Mouse (Mus musculus): ENCODE measurements around the gene Lgr6. TPM values are rescaled to one million over a fixed set of nuclear protein-coding genes. Genes with fewer than 3 reads are reported as not detected.

The Lgr6 gene
- polyA plus RNA-seq, 1 experiment from 2014 or later: 0.82 TPM

DNA sequence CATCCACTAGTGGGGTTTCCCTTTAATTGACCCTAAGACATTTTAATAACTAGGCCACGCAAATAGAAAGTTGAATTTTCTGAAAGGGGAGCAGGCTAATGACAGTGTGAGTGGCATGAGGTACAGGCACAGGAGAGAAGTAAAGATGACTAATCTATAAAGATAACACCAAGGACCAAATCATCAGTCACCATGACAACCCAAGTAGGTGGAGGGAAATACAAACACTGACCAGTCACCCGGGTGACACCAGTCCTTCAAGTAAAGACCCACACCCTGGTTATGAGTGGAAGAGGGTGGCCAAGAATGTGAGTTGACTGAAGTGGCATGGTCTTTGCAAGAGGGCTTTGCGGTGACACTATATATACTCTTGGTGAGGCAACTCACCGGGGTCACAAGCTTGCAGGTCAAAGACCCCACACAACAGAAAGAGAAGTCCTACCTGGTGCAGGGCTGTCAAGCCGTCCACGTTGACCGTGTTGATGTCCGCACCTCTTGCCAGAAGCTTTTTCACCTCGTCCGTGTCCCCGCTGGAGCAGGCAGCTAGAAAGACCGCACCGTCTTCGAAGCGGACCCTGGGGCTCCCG is 149.9 kb downstream of the Lgr6 start:
- H3K27ac ChIP-seq (ENCODE audit: poor library complexity, severe bottlenecking): peak overlapping the region; percentile 92
- peaks cover 34% of the 10 kb centered on the region for H3K4me1 ChIP-seq (replicated peaks)
- H3K9ac ChIP-seq: peak overlapping the region; percentile 94
- 3% methylated on average over 16 of the region's 16 CpGs for WGBS
- peak; percentile 34 for ATAC-seq (ENCODE audit: insufficient number of reproducible peaks, low FRiP score)
- peaks cover 9% of the 10 kb centered on the region; the same call in 1 of the 2 replicates for H3K36me3 ChIP-seq
- H3K4me3 ChIP-seq: peak overlapping the region; percentile 96
- H3K27me3 ChIP-seq (replicated peaks): no peaks in the 10 kb centered on the region
- no peaks in the 10 kb centered on the region for H3K9me3 ChIP-seq (replicated peaks)
- H3K4me2 ChIP-seq: peak overlapping the region; percentile 82

- Histone ChIP-seq H3K4me2 (no peak overlapping the region), H3K27ac (ENCODE audit: poor library complexity, severe bottlenecking) (0 out of 2 replicates have a peak overlapping the region, but pooled peaks have one; percentile 7), H3K9ac (no peak overlapping the region), H3K9me3 (replicated peaks) (no peaks in the 10 kb centered on the region), H3K4me1 (replicated peaks) (peaks cover 30% of the 10 kb centered on the region), H3K27me3 (replicated peaks) (no peaks in the 10 kb centered on the region), H3K4me3 (no peak overlapping the region), H3K36me3 (peaks cover 17% of the 10 kb centered on the region)
- ATAC-seq (ENCODE audit: insufficient number of reproducible peaks, low FRiP score): peak; percentile 25; the same call in 1 of the 2 replicates
- 87% methylated on average over 3 of the region's 3 CpGs for WGBS
Observed at GRCm38 (mm10) chr1:134949946-134950345, 155.1 kb downstream of the Lgr6 start.

DNA sequence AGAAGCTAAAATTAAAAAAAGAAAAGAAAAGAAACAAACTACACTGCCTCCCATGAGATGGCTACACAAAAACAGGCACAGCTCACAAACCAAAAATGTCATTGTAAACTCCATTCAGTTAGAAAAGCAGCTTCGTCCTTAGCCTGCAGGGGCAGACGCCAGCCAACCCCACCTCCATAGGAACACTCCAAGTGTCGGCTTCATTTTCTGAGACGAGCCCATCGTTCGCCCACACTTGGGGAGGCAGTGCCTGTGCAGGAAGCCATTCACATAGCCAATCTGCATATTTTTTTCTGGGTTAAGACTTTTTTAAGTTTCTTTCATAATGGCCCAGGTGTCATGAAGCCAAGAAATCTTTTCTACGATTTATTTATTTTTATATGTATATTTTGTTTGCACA is 157.5 kb downstream of the Lgr6 start:
- Histone ChIP-seq H3K4me2 (no peak overlapping the region), H3K9me3 (replicated peaks) (no peaks in the 10 kb centered on the region), H3K4me1 (replicated peaks) (peaks cover 18% of the 10 kb centered on the region), H3K4me3 (no peak overlapping the region), H3K27ac (ENCODE audit: poor library complexity, severe bottlenecking) (no peak overlapping the region), H3K27me3 (replicated peaks) (no peaks in the 10 kb centered on the region), H3K9ac (no peak overlapping the region), H3K36me3 (peaks cover 11% of the 10 kb centered on the region)
- no peak for ATAC-seq (ENCODE audit: insufficient number of reproducible peaks, low FRiP score)
- 82% methylated on average over 7 of the region's 7 CpGs for WGBS

DNA sequence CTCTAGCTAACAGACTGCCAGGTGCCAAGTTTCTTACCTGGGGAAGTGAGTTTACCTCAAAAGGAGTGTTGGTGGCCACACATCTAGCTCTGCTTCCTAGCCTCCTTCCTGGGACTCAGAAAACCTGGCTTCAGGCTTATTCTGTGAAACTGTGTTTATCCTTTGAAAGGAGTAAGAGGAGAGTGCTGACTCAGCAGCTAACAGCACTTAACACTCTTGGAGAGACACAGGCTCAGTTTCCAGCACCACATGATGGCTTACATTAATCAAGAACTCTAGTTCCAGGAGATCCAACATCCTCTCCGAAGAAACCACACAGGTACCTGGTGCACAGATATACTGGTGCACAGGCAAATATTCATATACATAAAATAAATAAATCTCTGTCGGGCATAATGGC is 162.2 kb downstream of the Lgr6 start:
- H3K27ac ChIP-seq (ENCODE audit: poor library complexity, severe bottlenecking): no peak overlapping the region
- H3K4me1 ChIP-seq (replicated peaks): peaks cover 20% of the 10 kb centered on the region
- no peaks in the 10 kb centered on the region for H3K27me3 ChIP-seq (replicated peaks)
- ATAC-seq (ENCODE audit: insufficient number of reproducible peaks, low FRiP score): no peak
- H3K4me3 ChIP-seq: no peak overlapping the region
- no peaks in the 10 kb centered on the region for H3K9me3 ChIP-seq (replicated peaks)
- H3K36me3 ChIP-seq: peaks cover 7% of the 10 kb centered on the region
- H3K9ac ChIP-seq: no peak overlapping the region
- 94% methylated on average over 2 of the region's 2 CpGs for WGBS
- no peak overlapping the region for H3K4me2 ChIP-seq

DNA sequence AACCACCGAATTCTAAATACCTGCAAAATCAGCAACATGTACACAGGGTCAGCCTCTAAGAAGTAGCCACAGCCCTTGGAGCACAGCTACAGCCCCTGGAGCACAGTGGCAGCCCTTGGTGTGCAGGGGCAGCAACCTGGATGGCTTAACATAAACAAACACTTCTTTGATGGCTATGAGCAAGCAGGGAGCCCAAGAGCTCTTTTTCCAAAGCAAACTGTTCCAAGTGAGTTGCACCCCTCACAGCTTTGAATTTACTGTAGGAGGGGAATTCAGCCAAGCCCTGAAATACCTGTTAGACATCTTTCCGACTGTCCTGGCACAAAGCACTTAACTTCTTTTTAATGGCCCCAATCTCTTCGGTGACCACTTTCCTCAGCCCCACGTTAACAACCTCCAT is 164.2 kb downstream of the Lgr6 start:
- Histone ChIP-seq H3K27me3 (replicated peaks) (no peaks in the 10 kb centered on the region), H3K4me1 (replicated peaks) (peaks cover 23% of the 10 kb centered on the region), H3K36me3 (peaks cover 3% of the 10 kb centered on the region; the same call in 1 of the 2 replicates), H3K9ac (no peak overlapping the region), H3K4me2 (no peak overlapping the region), H3K4me3 (no peak overlapping the region), H3K27ac (ENCODE audit: poor library complexity, severe bottlenecking) (0 out of 2 replicates have a peak overlapping the region, but pooled peaks have one; percentile 1), H3K9me3 (replicated peaks) (no peaks in the 10 kb centered on the region)
- no peak for ATAC-seq (ENCODE audit: insufficient number of reproducible peaks, low FRiP score)
- 56% methylated on average over 4 of the region's 4 CpGs for WGBS

- H3K9me3 ChIP-seq (replicated peaks): no peaks in the 10 kb centered on the region
- no peak overlapping the region for H3K9ac ChIP-seq
- no peak for ATAC-seq (ENCODE audit: insufficient number of reproducible peaks, low FRiP score)
- H3K4me1 ChIP-seq (replicated peaks): peaks cover 42% of the 10 kb centered on the region
- WGBS: 90% methylated on average over 1 of the region's 1 CpGs
- peaks cover 3% of the 10 kb centered on the region; the same call in 1 of the 2 replicates for H3K36me3 ChIP-seq
- H3K27me3 ChIP-seq (replicated peaks): no peaks in the 10 kb centered on the region
- H3K27ac ChIP-seq (ENCODE audit: poor library complexity, severe bottlenecking): no peak overlapping the region
- H3K4me3 ChIP-seq: no peak overlapping the region
- no peak overlapping the region for H3K4me2 ChIP-seq
Observed at GRCm38 (mm10) chr1:134938233-134938632, 166.8 kb downstream of the Lgr6 start.

DNA sequence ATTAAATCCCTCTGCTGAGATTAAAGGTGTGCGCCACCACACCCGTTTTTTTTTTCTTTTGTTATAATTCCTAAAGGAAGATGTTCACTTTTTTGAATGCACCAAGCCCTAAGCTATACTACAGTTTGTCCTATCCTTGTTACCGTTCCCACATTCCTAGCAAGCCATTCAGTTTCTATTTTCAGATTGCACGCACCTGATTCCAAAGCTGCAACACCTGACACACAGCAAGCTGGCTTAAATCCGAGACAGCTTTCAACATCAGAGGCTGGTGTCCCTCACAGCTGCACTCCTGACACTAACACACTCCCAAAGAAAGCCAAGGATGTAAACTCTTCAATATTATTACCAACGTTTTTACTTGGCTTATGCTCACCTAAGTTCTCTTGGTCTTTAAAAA is 168.7 kb downstream of the Lgr6 start:
- Histone ChIP-seq H3K27me3 (replicated peaks) (no peaks in the 10 kb centered on the region), H3K4me2 (no peak overlapping the region), H3K27ac (ENCODE audit: poor library complexity, severe bottlenecking) (0 out of 2 replicates have a peak overlapping the region, but pooled peaks have one; percentile 61), H3K9me3 (replicated peaks) (no peaks in the 10 kb centered on the region), H3K4me1 (replicated peaks) (peaks cover 56% of the 10 kb centered on the region), H3K9ac (no peak overlapping the region), H3K4me3 (no peak overlapping the region), H3K36me3 (peaks cover 3% of the 10 kb centered on the region; the same call in 1 of the 2 replicates)
- ATAC-seq (ENCODE audit: insufficient number of reproducible peaks, low FRiP score): no peak
- 59% methylated on average over 6 of the region's 6 CpGs for WGBS

Other genes starting within 250 kb of the Lgr6 start
- 29.6 and 31.2 TPM in 2 replicates for gene Ppp1r12b, start 149.3 kb downstream of the Lgr6 start, polyA plus RNA-seq (2016; fragmentation: Nextera tagmentation; extraction: Ambion mirVana)
- 46.6 and 48.7 TPM in 2 replicates for gene Ube2t, start 142.7 kb downstream of the Lgr6 start, polyA plus RNA-seq (2016; fragmentation: Nextera tagmentation; extraction: Ambion mirVana)
- 1.0 and 1.4 TPM in 2 replicates for gene Ptpn7, start 27.4 kb upstream of the Lgr6 start, polyA plus RNA-seq (2016; fragmentation: Nextera tagmentation; extraction: Ambion mirVana)
- gene Arl8a, start 41.5 kb upstream of the Lgr6 start, polyA plus RNA-seq (2016; fragmentation: Nextera tagmentation; extraction: Ambion mirVana): 36.4 and 36.6 TPM in 2 replicates
- gene Gpr37l1, start 62.4 kb upstream of the Lgr6 start, polyA plus RNA-seq (2016; fragmentation: Nextera tagmentation; extraction: Ambion mirVana): not detected in 2 replicates
- gene Elf3, start 153.3 kb upstream of the Lgr6 start, polyA plus RNA-seq (2016; fragmentation: Nextera tagmentation; extraction: Ambion mirVana): 0.48 and 0.91 TPM in 2 replicates
- 61.0 and 62.0 TPM in 2 replicates for gene Rnpep, start 178.8 kb upstream of the Lgr6 start, polyA plus RNA-seq (2016; fragmentation: Nextera tagmentation; extraction: Ambion mirVana)
- 350 and 368 TPM in 2 replicates for gene Timm17a, start 208.5 kb upstream of the Lgr6 start, polyA plus RNA-seq (2016; fragmentation: Nextera tagmentation; extraction: Ambion mirVana)
- gene Lmod1, start 219.5 kb upstream of the Lgr6 start, polyA plus RNA-seq (2016; fragmentation: Nextera tagmentation; extraction: Ambion mirVana): 1.3 and 1.5 TPM in 2 replicates

All from heart, embryonic 12.5 days (tissue).